Mouse (Mus musculus) spleen, adult 2 months (tissue): Measurements from ENCODE around the gene Clpsl2.

ENCODE experiments used
- CTCF ChIP-seq: fragments of 200-500 bp; IDR thresholded peaks from 2 replicates; pipeline ENCODE4 v1.5.1; 2011; ENCODE audit warnings: mild to moderate bottlenecking, inconsistent platforms; ENCODE audit not compliant: insufficient read depth, insufficient read length, insufficient replicate concordance; ENCODE audit errors: extremely low read depth
- POLR2A ChIP-seq: fragments of 200-500 bp; IDR thresholded peaks from 2 replicates; pipeline ENCODE4 v1.6.1; 2011; ENCODE audit warnings: low read depth, low read length, inconsistent platforms

DNA sequence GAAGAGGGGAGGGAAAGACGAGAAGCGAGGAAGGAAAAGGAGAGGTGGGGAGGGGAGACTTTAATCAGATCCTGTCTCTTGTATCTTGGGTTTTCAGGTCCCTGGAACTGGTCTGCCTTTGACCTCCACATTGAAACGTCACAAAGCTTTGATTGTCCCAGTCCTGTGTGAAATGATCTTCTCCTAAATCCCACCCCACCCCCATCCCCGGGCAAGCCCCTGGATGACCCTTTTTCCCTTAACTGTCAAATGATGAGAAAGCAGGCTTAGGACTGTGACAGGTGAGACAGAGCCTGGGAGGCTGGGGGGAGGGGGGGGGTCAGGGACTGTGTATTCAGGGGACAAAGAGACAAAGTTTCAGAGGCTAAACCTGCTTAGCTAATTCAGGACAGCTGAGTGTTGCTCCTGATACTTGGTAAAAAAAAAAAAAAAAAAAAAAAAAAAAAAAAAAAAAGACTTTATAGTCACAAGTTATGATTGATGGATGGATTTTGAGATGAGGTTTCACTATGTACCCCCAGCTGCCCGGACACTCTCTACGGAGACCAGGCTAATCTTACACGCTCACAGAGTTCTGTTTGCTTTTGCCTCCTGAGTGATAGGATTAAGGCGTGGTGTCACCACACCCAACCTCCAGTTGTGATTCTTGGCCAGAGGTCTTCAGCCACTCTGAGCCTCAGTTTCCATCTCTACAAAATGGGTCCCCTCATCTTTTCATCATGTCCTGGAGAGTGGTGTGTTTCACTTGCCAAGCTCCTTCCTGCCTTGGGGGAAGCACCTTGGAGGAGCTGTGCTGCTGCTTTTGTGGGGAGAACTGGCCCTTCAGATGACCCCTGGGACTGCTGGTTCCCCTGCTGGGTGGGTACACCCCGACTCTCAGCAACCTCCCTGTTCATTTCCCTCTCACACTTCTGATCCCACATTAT is 37.3 kb upstream of the Clpsl2 start:
- TF ChIP-seq CTCF (no peak), POLR2A (no peak)
